Mouse (Mus musculus): ENCODE data around the gene Ccnq. TPM values are rescaled to one million over a fixed set of nuclear protein-coding genes. Genes with fewer than 3 reads are reported as not detected.

The Ccnq gene
- total and polyA plus RNA-seq, 2 experiments from 2014 or later: 30.7 to 33.1 TPM

DNA sequence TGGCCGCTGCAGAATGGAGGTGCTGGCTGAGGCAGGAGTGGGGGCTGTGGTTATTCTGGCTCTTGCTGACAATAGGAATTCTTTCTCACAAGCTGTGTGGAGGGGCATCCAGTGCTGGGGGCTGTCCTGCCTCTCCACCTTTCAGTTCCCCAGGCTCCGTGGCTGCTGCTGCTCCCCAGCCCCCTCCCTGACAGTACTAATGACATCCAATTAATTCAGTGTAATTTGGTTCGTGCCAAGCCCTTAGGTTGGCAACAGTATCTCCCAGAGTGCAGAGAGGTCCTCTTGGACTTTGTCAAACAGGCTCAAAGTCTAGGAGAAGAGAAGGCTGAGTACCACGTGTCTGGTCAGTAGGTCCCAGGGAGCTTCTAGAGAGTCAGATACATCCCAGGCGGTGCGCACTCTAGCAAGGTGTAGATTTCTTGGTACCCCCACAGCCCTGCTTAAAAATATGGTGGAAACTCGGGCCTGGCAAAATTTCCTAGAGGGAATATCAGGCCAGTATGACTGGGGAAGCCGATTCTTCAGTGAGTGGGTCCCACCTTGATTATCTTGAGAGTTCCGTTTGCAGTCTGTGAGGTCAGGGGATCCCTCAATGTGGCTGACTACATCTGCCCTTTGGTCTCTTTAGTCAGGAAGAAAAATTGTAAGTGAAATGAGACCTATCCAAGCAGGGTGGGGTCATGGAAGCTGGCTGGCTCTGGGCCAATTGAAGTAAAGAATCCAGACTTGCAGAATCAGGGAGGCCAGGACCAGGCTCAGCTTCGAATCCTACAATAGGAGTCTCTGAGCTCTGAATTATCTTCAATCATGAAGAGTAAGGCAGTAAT lies 26.5 kb upstream of the Ccnq start:
- Histone ChIP-seq H3K27ac (ENCODE audit: low read depth, low read length) (no peak overlapping the region), H3K9ac (no peak overlapping the region), H3K4me3 (ENCODE audit: low read depth, low read length) (no peak overlapping the region), H3K4me1 (ENCODE audit: insufficient read depth) (no peaks in the 10 kb centered on the region), H3K4me2 (ENCODE audit: low read depth) (no peak overlapping the region), H3K9me3 (ENCODE audit: low read length) (no peaks in the 10 kb centered on the region), H3K27me3 (ENCODE audit: insufficient read depth, low read length) (no peaks in the 10 kb centered on the region), H3K36me3 (ENCODE audit: insufficient read depth) (no peaks in the 10 kb centered on the region)
- no peak for ATAC-seq
- no peak for DNase-seq
- WGBS: 50% methylated on average over 10 of the region's 10 CpGs
- TF ChIP-seq CTCF (IDR thresholded peaks at IDR 0.05; ENCODE audit: low read depth): no peak

DNA sequence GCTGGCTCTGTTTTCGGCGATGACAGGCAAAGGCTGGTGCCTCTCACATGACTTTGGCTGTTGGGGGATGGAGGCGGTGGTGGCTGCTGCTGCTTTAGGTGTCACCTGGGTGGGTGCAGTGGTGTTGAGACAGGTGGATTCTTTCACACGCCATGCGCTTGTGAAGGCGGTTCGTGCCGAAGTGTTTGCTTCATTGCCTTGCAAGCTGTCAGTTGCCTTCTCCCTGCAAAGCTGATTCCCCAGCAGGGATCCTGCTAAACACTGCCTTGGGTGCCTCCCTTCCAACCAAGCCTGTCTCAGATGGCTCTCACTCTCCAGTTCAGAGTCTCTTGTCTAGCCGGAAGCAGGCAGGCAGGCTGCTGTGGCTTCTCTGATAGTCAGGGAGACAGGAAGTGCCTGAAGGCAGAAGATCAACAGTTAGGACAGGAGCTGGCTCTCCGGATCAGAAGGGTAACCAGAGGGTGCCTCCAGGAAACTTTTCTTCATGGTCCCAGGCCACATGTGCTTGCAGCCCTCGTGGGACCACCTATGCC lies 20.3 kb upstream of the Ccnq start:
- no peak overlapping the region for H3K4me3 ChIP-seq (ENCODE audit: low read depth, low read length)
- no peaks in the 10 kb centered on the region for H3K27me3 ChIP-seq (ENCODE audit: insufficient read depth, low read length)
- DNase-seq (peak; percentile 26), ATAC-seq (peak; percentile 50)
- H3K4me1 ChIP-seq (ENCODE audit: insufficient read depth): no peaks in the 10 kb centered on the region
- no peak overlapping the region for H3K4me2 ChIP-seq (ENCODE audit: low read depth)
- no peak for TF ChIP-seq CTCF (IDR thresholded peaks at IDR 0.05; ENCODE audit: low read depth)
- 63% methylated on average over 11 of the region's 11 CpGs for WGBS
- H3K9me3 ChIP-seq (ENCODE audit: low read length): no peaks in the 10 kb centered on the region
- no peak overlapping the region for H3K27ac ChIP-seq (ENCODE audit: low read depth, low read length)
- no peak overlapping the region for H3K9ac ChIP-seq
- H3K36me3 ChIP-seq (ENCODE audit: insufficient read depth): no peaks in the 10 kb centered on the region

DNA sequence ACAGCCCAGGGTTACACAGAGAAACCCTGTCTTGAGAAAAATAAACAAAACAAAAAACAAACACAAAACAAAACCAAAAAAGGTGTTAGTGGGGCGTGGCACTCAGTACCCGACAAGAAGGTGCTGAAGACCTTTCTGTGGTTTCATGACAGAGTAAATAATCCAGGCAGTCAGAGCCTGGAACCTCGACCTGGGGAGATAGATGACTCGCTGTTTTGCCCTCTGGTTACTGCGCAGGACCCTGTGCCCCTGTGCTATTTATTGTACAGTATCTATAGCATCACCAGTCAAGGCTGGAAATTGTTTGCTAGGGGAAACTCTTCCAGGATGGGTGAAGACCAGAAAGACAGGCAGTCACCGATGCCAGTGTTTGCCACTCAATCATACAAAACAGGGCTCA lies 18.9 kb upstream of the Ccnq start:
- H3K36me3 ChIP-seq (ENCODE audit: insufficient read depth): no peaks in the 10 kb centered on the region
- no peak overlapping the region for H3K4me2 ChIP-seq (ENCODE audit: low read depth)
- WGBS: 96% methylated on average over 6 of the region's 6 CpGs
- ATAC-seq: no peak
- DNase-seq: no peak
- H3K27ac ChIP-seq (ENCODE audit: low read depth, low read length): no peak overlapping the region
- no peak overlapping the region for H3K9ac ChIP-seq
- H3K4me1 ChIP-seq (ENCODE audit: insufficient read depth): no peaks in the 10 kb centered on the region
- TF ChIP-seq CTCF (IDR thresholded peaks at IDR 0.05; ENCODE audit: low read depth): no peak
- no peaks in the 10 kb centered on the region for H3K27me3 ChIP-seq (ENCODE audit: insufficient read depth, low read length)
- H3K4me3 ChIP-seq (ENCODE audit: low read depth, low read length): no peak overlapping the region
- no peaks in the 10 kb centered on the region for H3K9me3 ChIP-seq (ENCODE audit: low read length)

DNA sequence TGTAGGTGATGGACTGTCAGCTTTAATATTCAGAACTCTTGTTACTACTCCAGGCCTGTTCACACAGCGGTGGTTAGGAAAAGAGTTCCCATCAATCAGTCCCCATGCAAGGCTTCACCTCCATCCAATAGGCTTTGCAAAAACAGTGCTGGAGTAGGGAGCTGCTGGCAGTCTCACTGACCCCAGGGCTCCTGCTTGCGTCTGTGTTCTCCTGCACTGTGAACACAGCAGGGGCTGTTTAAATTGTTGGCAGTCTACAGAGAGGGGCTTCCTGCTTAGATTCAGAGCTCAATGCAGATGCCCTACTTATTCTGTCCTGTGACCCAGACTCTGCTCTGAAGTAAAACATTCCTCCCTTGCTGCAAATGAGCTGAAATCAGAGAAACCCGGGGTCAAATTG lies 17.2 kb upstream of the Ccnq start:
- DNase-seq (no peak), ATAC-seq (no peak)
- Histone ChIP-seq H3K4me2 (ENCODE audit: low read depth) (no peak overlapping the region), H3K27ac (ENCODE audit: low read depth, low read length) (no peak overlapping the region), H3K36me3 (ENCODE audit: insufficient read depth) (no peaks in the 10 kb centered on the region), H3K9ac (no peak overlapping the region), H3K4me3 (ENCODE audit: low read depth, low read length) (no peak overlapping the region), H3K27me3 (ENCODE audit: insufficient read depth, low read length) (no peaks in the 10 kb centered on the region), H3K4me1 (ENCODE audit: insufficient read depth) (no peaks in the 10 kb centered on the region), H3K9me3 (ENCODE audit: low read length) (no peaks in the 10 kb centered on the region)
- 14% methylated on average over 3 of the region's 3 CpGs for WGBS
- TF ChIP-seq CTCF (IDR thresholded peaks at IDR 0.05; ENCODE audit: low read depth): no peak

DNA sequence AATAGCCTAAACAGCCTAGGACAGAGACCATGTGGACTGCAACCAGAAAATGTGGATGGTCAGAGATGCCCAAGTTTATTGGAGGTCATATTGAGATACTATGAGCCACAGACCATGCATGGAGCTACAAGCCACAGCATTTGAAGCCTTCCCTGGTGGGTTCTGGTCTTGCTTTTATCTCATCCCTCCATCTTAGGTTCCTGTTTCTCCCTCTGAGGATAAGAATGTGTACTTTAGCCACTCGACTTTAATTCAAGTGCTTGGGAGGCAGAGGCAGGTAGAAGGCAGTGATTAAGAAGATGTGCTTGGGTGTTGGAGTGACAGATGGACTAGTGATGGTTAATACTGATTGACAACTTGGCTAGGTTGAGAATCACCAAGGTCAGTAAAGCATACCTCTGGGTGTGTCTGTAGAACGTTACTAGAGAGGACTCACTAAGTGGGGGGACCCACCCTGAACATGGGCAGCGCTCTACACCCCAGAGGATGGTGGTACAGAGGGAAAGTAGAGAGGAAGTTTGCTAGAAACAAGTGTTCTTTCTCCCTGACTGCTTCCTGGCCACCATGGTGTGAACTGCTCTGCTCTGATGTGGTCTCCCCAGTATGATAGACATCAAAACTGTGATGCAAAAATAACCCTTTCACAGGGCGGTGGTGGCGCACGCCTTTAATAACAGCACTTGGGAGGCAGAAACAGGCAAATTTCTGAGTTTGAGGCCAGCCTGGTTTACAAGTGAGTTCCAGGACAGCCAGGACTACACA lies 14.7 kb upstream of the Ccnq start:
- Histone ChIP-seq H3K4me2 (ENCODE audit: low read depth) (no peak overlapping the region), H3K9ac (no peak overlapping the region), H3K27me3 (ENCODE audit: insufficient read depth, low read length) (no peaks in the 10 kb centered on the region), H3K4me3 (ENCODE audit: low read depth, low read length) (no peak overlapping the region), H3K9me3 (ENCODE audit: low read length) (no peaks in the 10 kb centered on the region), H3K36me3 (ENCODE audit: insufficient read depth) (no peaks in the 10 kb centered on the region), H3K4me1 (ENCODE audit: insufficient read depth) (no peaks in the 10 kb centered on the region), H3K27ac (ENCODE audit: low read depth, low read length) (no peak overlapping the region)
- ATAC-seq (no peak), DNase-seq (no peak)
- 92% methylated on average over 6 of the region's 6 CpGs for WGBS
- TF ChIP-seq CTCF (IDR thresholded peaks at IDR 0.05; ENCODE audit: low read depth): no peak

DNA sequence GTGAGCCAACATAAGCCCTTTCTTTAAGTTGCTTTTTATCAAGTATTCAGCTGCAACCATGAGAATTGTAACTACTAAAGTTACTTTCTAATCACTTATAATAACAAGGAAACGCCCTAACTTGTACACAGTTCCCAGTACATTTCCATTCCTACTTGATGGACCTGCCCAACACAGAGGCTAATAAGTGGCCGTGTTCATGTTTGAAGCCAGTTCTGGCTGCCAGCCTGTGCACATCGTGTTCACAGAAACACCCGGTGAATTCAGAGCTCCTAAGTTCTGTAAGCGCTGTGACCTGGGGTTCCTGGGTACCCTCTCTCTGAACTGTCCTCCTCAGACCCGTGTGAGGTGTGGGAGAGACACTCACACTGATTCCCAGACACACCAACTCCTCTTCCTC lies 13.3 kb upstream of the Ccnq start:
- Histone ChIP-seq H3K9ac (no peak overlapping the region), H3K27ac (ENCODE audit: low read depth, low read length) (no peak overlapping the region), H3K9me3 (ENCODE audit: low read length) (no peaks in the 10 kb centered on the region), H3K4me1 (ENCODE audit: insufficient read depth) (no peaks in the 10 kb centered on the region), H3K4me2 (ENCODE audit: low read depth) (no peak overlapping the region), H3K36me3 (ENCODE audit: insufficient read depth) (no peaks in the 10 kb centered on the region), H3K4me3 (ENCODE audit: low read depth, low read length) (no peak overlapping the region), H3K27me3 (ENCODE audit: insufficient read depth, low read length) (no peaks in the 10 kb centered on the region)
- 78% methylated on average over 6 of the region's 6 CpGs for WGBS
- DNase-seq (no peak), ATAC-seq (no peak)
- TF ChIP-seq CTCF (IDR thresholded peaks at IDR 0.05; ENCODE audit: low read depth): no peak

DNA sequence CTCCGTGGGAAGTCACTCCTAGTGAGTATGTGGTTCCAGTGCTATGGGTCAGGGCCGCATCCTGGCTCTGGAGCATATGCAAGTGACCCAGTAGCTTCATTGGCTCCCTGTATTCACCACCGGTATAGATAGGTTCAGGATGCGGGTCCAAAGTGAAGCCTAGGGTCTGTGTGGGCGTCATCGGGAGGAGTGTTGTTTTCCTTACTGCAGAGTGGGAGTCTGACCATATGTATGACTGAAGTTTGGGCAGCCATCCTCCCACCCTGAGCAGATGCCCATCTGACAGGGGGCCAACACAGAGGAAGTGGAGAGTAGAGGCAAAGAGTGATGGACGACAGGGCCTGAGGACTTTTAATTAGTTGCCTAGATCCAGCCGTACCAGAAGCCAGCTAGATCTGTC lies 12.8 kb upstream of the Ccnq start:
- Histone ChIP-seq H3K9me3 (ENCODE audit: low read length) (no peaks in the 10 kb centered on the region), H3K9ac (no peak overlapping the region), H3K27me3 (ENCODE audit: insufficient read depth, low read length) (no peaks in the 10 kb centered on the region), H3K36me3 (ENCODE audit: insufficient read depth) (no peaks in the 10 kb centered on the region), H3K4me1 (ENCODE audit: insufficient read depth) (no peaks in the 10 kb centered on the region), H3K4me2 (ENCODE audit: low read depth) (no peak overlapping the region), H3K4me3 (ENCODE audit: low read depth, low read length) (no peak overlapping the region), H3K27ac (ENCODE audit: low read depth, low read length) (no peak overlapping the region)
- 71% methylated on average over 8 of the region's 8 CpGs for WGBS
- DNase-seq: no peak
- ATAC-seq: no peak
- TF ChIP-seq CTCF (IDR thresholded peaks at IDR 0.05; ENCODE audit: low read depth): no peak

Measured in forebrain, postnatal 0 days (tissue).